Mouse (Mus musculus) cortical plate, adult 2 months (tissue): ENCODE measurements around the gene Sec61b. TPM values are rescaled to one million over a fixed set of nuclear protein-coding genes. Genes with fewer than 3 reads are reported as not detected.
A peak's percentile ranks its signal among the peaks of the same experiment; 100 is the strongest.

Experiments used
- H3K27ac ChIP-seq: fragments of 200-500 bp; 2 replicates; pipeline ENCODE4 v1.5.1; 2012; ENCODE audit warnings: low read length, control low read depth, inconsistent platforms; ENCODE audit not compliant: insufficient read depth
- H3K4me1 ChIP-seq: fragments of 200-500 bp; 2 replicates; pipeline ENCODE4 v1.6.1; 2011; ENCODE audit warnings: low read length; ENCODE audit not compliant: control insufficient read depth, insufficient read depth
- H3K4me3 ChIP-seq: fragments of 200-500 bp; 2 replicates; pipeline ENCODE4 v1.5.1; 2011; ENCODE audit warnings: mild to moderate bottlenecking, low read length, control low read depth; ENCODE audit not compliant: insufficient read depth
- CTCF ChIP-seq: fragments of 200-500 bp; IDR thresholded peaks from 2 replicates; pipeline ENCODE4 v1.5.1; 2011; ENCODE audit warnings: mild to moderate bottlenecking, control low read depth, low read length; ENCODE audit not compliant: insufficient read depth; ENCODE audit errors: extremely low read depth
- POLR2A ChIP-seq: fragments of 200-500 bp; IDR thresholded peaks from 2 replicates; pipeline ENCODE4 v1.6.1; 2011; ENCODE audit warnings: mild to moderate bottlenecking, low read length, control low read depth; ENCODE audit not compliant: insufficient read depth; ENCODE audit errors: extremely low read depth
- polyA plus RNA-seq: library from polyadenylated mRNA; depleted of rRNA; stranded (reverse); fragments of >200 nt; gene quantifications from 2 replicates; pipeline ENCODE4 v1.2.3, GENCODE M21; 2012; rRNA removed

Gene Sec61b
- 65.5 and 76.1 TPM in 2 replicates for polyA plus RNA-seq

DNA sequence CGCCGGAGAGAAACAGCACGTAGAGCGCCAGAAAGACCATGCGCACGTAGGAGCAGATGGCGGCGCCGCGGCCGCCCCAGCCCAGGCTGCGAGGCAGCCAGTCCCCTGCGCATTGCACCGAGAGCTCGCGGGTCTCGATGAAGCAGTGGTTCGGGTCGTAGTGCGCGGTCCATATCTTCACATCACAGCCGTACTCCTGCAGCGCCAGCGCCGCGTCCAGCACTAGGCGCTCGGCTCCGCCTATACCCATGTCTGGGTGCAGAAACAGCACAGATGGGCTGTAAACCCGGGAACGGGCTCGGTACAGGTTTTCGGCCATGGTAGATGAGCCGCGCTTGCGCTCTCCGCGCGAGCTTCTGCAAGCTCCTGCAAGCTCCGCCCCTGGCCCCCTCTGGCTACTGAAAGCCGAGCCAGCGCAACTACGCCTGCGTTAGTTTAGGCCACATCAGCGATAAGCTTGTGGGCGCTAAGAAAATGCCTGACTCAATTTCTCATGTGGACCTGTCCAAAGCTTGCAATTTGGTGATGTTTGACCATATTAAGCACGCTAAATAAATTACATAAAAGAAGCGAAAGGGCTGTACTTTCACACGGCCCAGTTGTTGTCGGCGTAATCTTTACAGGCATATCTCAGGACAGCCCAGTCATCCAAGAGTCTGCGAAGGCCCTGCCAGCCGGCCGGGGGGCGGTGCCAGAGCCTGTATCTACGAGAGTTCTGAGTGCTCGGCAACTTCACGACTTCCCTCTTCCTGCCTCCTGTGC lies at the start of gene Sec61b, which contains the start of gene Alg2:
TSS of gene Sec61b (plus strand) at position 691 of the 762 bp plus-strand sequence.
TSS of gene Alg2 (minus strand) at position 366 of the 762 bp plus-strand sequence.
- peak within 1 kb of the TSS; percentile 98 for H3K27ac ChIP-seq
- TF ChIP-seq POLR2A (peak; percentile 92), CTCF (no peak)
- H3K4me1 ChIP-seq: peaks cover 1% of the 10 kb centered on the region; the same call in 1 of the 2 replicates
- H3K4me3 ChIP-seq: peak within 1 kb of the TSS; percentile 82

DNA sequence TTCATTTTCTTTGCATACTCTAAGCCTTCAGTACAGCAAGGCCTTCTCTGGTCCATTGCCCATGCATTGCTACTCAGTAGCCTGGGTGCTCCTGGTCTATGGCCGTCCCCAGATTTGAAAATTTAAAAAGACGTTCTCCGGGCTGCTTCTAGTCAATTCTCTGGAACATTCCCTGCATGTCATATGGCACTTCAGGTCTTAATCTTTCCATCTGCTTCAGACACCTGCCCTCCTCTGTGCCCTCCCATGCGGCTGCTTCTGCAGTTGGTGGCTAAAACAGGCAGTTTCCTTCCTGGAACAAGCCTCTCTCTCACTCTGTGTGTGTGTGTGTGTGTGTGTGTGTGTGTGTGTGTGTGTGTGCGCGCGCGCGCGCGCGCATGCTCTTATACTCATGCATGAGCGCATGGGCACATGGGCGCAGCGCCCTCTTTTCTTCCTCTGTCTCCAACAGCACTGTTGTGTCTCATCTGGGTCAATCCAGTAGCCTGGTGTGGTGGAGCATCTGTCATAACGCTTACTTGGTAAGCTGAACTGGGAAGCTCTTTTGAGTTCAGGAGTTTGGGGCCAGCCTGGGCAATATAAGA lies 49.1 kb upstream of the Sec61b start:
- Histone ChIP-seq H3K4me1 (no peaks in the 10 kb centered on the region), H3K4me3 (no peak overlapping the region), H3K27ac (no peak overlapping the region)
- TF ChIP-seq CTCF (no peak), POLR2A (no peak)

DNA sequence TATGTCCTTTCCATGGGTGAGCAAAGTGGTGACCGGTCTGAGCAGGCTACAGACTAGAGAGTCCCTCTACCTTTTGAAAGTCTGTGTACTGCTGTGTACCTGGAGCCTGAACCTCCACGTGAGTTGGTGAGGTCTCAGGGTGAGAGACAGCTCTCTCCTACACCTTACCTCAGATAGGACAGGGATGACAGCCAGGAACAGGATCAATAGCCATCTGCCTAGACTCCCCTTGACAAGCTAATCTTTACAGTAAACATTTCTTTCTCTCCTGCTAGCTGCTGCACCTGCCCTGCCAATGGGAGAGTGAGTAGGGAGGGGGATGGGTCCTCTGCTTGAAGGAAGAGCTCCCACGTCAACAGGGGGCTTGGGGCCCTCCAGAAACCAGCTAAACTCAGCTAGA lies 46.9 kb upstream of the Sec61b start:
- no peaks in the 10 kb centered on the region for H3K4me1 ChIP-seq
- TF ChIP-seq CTCF (no peak), POLR2A (no peak)

DNA sequence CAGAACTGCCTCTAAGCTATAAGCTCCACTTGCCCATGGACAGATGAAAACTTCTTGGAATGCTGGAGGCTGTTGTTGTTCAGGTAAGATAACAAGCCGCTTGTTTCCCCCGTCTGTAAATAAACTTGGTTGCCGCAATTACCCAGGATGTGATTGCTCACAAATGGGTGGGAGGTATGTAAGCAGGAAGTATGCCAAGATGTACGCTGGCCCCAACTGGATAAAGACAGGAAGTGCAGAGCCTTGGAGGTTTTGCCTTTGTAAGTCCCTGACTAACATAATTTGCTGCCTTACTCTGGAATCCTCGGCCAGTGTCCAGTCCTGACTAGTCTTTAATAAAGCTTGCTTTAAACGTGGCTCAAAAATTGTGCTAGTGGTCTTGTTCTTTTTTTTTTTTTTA lies 43.9 kb upstream of the Sec61b start:
- TF ChIP-seq POLR2A: no peak
- no peak for TF ChIP-seq CTCF
- H3K4me1 ChIP-seq: no peaks in the 10 kb centered on the region
- H3K4me3 ChIP-seq: no peak overlapping the region
- H3K27ac ChIP-seq: no peak overlapping the region

More for the DNA sequence above, 46.9 kb upstream of the Sec61b start:
- Histone ChIP-seq H3K27ac (no peak overlapping the region), H3K4me3 (no peak overlapping the region)

DNA sequence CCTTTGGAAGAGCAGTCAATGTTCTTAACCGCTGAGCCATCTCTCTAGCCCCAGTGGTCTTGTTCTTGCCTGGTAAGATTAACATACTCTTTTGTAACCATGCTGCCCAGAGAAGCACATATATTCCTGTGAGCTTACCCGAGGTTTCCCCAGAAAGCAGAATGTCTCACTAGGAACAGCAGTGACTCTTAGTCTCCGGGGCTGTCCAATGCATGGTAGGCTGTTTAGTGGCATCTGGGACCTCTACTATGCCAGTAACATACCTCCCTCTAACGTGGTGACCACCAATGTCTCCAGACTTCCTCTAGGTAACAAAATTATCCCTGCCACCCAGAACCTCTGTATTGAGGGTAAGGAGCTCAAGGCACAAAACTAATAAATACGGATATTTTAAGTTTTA lies 43.4 kb upstream of the Sec61b start:
- no peaks in the 10 kb centered on the region for H3K4me1 ChIP-seq
- no peak overlapping the region for H3K4me3 ChIP-seq
- no peak overlapping the region for H3K27ac ChIP-seq
- TF ChIP-seq CTCF (no peak), POLR2A (no peak)

DNA sequence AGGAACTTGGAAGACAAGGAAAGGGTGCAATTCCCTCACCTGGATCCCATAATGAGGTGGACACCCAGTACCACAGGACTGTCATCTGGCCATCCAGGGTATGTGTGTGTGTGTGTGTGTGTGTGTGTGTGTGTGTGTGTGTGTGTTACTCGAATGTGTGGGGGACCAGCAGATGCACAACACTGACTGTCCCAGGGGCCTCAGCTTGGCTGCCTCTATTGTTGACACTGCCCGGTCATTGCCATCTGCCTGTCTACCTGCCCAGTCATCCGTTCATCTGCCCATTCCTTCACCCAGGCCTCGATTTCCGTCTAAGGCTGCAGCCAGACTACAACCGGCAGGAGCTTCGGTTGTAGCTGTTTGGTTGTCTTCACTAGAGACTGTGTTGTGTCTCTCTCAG lies 41.7 kb upstream of the Sec61b start:
- Histone ChIP-seq H3K4me1 (no peaks in the 10 kb centered on the region), H3K27ac (no peak overlapping the region), H3K4me3 (no peak overlapping the region)
- no peak for TF ChIP-seq CTCF
- no peak for TF ChIP-seq POLR2A

DNA sequence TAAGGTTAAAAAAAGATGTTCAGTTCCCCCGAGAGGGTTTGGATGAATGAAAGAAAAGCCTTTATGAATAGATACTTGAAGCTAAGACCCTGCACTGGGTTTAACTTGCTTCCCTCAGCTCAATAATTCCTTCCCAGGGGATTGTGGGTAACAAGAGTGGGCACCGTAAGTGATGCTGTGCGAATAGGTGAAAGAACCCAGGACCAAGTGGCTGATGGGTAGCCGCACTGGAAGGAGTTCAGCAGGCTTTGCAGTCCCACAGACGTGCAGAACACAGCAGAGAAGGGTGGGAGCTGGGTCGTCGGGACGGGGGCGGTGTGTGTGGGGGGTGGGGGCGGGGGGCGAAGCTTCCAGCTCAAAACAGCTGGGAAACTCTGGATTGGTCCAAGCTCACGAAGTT lies 39.3 kb upstream of the Sec61b start:
- Histone ChIP-seq H3K4me3 (no peak overlapping the region), H3K27ac (no peak overlapping the region), H3K4me1 (no peaks in the 10 kb centered on the region)
- TF ChIP-seq CTCF (no peak), POLR2A (no peak)

DNA sequence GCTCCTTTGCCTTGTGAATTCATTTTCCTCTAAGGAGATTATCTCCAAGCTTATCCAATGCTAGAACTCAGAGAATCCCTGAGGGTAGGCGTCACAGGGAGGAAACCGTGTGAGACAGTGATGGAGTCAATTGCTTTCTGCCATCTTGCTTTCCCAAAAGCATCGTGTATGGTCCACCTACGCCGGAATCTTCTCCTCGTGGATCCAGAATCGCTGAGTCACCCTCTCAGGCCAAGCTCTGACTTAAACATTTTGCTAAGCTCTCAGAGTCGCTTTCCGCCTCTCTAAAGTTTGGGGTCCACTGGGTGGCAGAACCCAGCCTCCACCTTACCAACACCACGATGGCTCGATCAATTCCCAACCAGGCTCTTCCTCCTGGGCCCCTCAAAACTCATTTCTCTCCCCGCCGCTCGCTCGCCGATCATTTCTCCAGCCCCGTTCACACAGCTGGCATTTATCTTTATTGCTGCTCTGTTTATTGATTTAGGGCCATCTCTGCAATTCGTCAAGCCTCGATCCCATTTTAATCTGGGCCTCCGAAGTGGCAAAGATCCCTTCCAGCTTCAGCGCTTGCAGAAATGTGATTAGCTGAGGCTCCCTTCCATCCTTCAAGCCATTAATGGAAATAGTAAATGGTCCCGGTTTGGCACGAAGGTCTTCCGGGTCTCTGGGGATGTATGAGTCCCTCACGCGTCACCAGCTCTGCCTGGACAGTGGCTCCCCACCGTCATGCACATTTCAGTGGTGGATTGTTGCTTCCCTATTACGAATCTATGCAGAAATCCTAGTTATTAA lies 38.7 kb upstream of the Sec61b start:
- no peak overlapping the region for H3K4me3 ChIP-seq
- no peaks in the 10 kb centered on the region for H3K4me1 ChIP-seq
- TF ChIP-seq POLR2A: no peak
- TF ChIP-seq CTCF: no peak
- no peak overlapping the region for H3K27ac ChIP-seq

DNA sequence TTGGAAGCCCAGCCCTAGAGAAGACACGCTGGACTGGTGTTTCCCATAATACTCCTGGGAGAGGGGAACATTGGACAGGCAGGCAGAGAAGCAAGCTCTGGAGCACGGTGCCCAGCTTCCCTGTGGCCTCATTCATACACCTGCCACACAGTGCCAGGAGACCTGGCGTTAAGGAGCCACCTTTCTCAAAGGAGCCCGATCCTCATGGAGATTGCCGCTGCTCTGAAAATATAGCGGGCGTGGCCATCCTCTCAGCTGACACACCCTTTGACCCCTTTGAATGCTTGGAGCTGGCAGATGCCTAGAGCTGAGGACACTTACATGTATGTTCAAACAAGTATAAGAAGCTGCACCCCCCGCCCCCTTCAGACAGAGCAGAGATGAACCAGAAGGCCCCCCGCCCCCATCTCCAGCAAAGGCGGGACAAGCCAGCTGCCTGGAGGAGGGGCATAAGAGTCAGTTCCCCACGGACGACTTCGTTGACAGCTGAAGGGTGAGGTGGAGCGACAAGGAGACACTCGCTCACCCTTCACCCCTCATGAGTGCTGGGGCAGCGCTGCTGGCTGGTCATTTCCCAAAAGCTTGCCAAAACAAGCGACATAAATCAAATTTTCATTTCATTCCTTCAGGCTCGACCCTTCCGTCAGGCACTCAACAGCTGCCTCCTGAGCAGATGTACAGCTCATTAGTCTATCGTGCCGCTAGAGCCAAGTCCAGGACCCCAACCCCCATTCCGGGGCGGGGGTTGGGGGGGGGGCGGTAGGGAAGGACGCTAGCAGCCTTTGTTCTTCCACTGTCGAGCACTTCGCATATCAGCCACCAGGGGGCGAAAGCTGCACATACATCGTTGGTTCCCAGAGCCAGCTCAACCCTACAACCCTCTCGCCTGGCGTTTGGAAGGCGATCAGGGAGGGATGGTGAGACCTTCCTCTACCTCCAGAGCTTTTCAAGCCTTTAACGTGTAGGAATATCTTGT lies 36.8 kb upstream of the Sec61b start:
- H3K27ac ChIP-seq: no peak overlapping the region
- TF ChIP-seq CTCF (peak; percentile 94), POLR2A (no peak)
- peak overlapping the region; percentile 53 for H3K4me3 ChIP-seq
- no peaks in the 10 kb centered on the region for H3K4me1 ChIP-seq
